In genomic region chr1:106866768-106867167, GRCm38 (mm10) we compare ENCODE assay signal across 30 mouse cellular contexts. TPM values are rescaled to one million over a fixed set of nuclear protein-coding genes. Genes with fewer than 3 reads are reported as not detected.
DNase-seq lines count a peak whose midpoint lies in the region; ATAC-seq and TF ChIP-seq lines count a peak whose summit lies in the region.
"Had no signal": no experiment of that assay in that cellular context is flagged by ENCODE, and none has a peak within 500 bp of the region (broad histone marks: within the 10 kb centered on the region; RNA-seq: fewer than 3 reads in every experiment).

No protein-coding gene starts in this region.

- peak; percentile 37 for DNase-seq in heart, adult 11 months
- DNase-seq in heart, adult 8-10 months (ENCODE audit: low spot score): no peak
- peak; percentile 75 to 78 for DNase-seq in thymus, postnatal 10 days (ENCODE audit: low spot score in 2 of 2)
- DNase-seq in layer of hippocampus, postnatal 10 days (ENCODE audit: low spot score in 2 of 2): no peak
- DNase-seq in midbrain, postnatal 0 days (ENCODE audit: low spot score): no peak
- DNase-seq in cerebellum, postnatal 25 days: no peak
- no peak for DNase-seq in layer of hippocampus, postnatal 36 days
- DNase-seq: adrenal gland, postnatal 14 days; cerebellum, adult 11-12 months; kidney, postnatal 25 days; liver, embryonic 13.5 days; lung, adult 2 months; right cerebral cortex, postnatal 4 days had no signal

- peak; percentile 85 for ATAC-seq in inflammation-experienced regulatory T-cells, adult 6 months
- no peak for ATAC-seq in midbrain, postnatal 0 days (ENCODE audit: low FRiP score)
- ATAC-seq: intestine, postnatal 0 days; midbrain, embryonic 13.5 days had no signal

- H3K27ac ChIP-seq in midbrain, postnatal 0 days (ENCODE audit: low read depth, low read length): no peak overlapping the region
- H3K27ac ChIP-seq: embryonic facial prominence, embryonic 12.5 days; forebrain, embryonic 12.5 days; hindbrain, embryonic 15.5 days; layer of hippocampus, adult 2 months; liver, embryonic 13.5 days; midbrain, embryonic 13.5 days had no signal

- no peaks in the 10 kb centered on the region for H3K4me1 ChIP-seq in midbrain, postnatal 0 days (ENCODE audit: insufficient read depth, low read length)
- H3K4me1 ChIP-seq: embryonic facial prominence, embryonic 12.5 days; forebrain, embryonic 12.5 days; hindbrain, embryonic 15.5 days; liver, embryonic 13.5 days; midbrain, embryonic 13.5 days had no signal

- no peak for TF ChIP-seq CTCF in midbrain, postnatal 0 days (IDR thresholded peaks at IDR 0.05)

- no peaks in the 10 kb centered on the region for H3K9me3 ChIP-seq in midbrain, postnatal 0 days (ENCODE audit: low read length)
- H3K9me3 ChIP-seq: embryonic facial prominence, embryonic 12.5 days; forebrain, embryonic 12.5 days; hindbrain, embryonic 15.5 days; liver, embryonic 13.5 days; megakaryocyte, embryonic 14.5 days; midbrain, embryonic 13.5 days had no signal

- H3K27me3 ChIP-seq in midbrain, postnatal 0 days (ENCODE audit: insufficient read depth, low read length): no peaks in the 10 kb centered on the region
- H3K27me3 ChIP-seq: embryonic facial prominence, embryonic 12.5 days; forebrain, embryonic 12.5 days; hindbrain, embryonic 15.5 days; liver, embryonic 13.5 days; megakaryocyte, embryonic 14.5 days; midbrain, embryonic 13.5 days had no signal

- 71% methylated on average over 6 of the region's 6 CpGs for WGBS in midbrain, postnatal 0 days

- no peaks in the 10 kb centered on the region for H3K36me3 ChIP-seq in midbrain, postnatal 0 days (ENCODE audit: insufficient read depth, low read length)
- H3K36me3 ChIP-seq: embryonic facial prominence, embryonic 12.5 days; forebrain, embryonic 12.5 days; hindbrain, embryonic 15.5 days; liver, embryonic 13.5 days; midbrain, embryonic 13.5 days had no signal

- no peak overlapping the region for H3K4me2 ChIP-seq in midbrain, postnatal 0 days (ENCODE audit: low read depth, low read length, poor library complexity, severe bottlenecking)
- H3K4me2 ChIP-seq: embryonic facial prominence, embryonic 12.5 days; forebrain, embryonic 12.5 days; heart, embryonic 11.5 days; hindbrain, embryonic 15.5 days; liver, embryonic 13.5 days; midbrain, embryonic 13.5 days had no signal

- H3K4me3 ChIP-seq in midbrain, postnatal 0 days (ENCODE audit: low read depth, low read length): no peak overlapping the region
- H3K4me3 ChIP-seq: embryonic facial prominence, embryonic 12.5 days; forebrain, embryonic 12.5 days; hindbrain, embryonic 15.5 days; layer of hippocampus, adult 2 months; left cerebral cortex, adult 2 months; liver, embryonic 13.5 days; megakaryocyte, embryonic 14.5 days; midbrain, embryonic 13.5 days had no signal

- no peak overlapping the region for H3K9ac ChIP-seq in midbrain, postnatal 0 days (replicated peaks; ENCODE audit: low read length, poor library complexity, severe bottlenecking)
- H3K9ac ChIP-seq: embryonic facial prominence, embryonic 12.5 days; forebrain, embryonic 12.5 days; hindbrain, embryonic 15.5 days; liver, embryonic 13.5 days; midbrain, embryonic 13.5 days had no signal

RNA-seq across cellular contexts. Expression of gene Serpinb5, which starts 5.8 kb away (rescaled TPM):
- total RNA-seq in heart, adult 8-10 months (2022): under 1 TPM in 1 of 4 experiments, not detected in 3; 0.28 TPM
- not detected for polyA plus RNA-seq in inflammation-experienced regulatory T-cells, adult 6 months (2017; shearing (Covaris generic))
- total RNA-seq in layer of hippocampus, postnatal 10 days (2021): not detected
- total RNA-seq in midbrain, postnatal 0 days (2014; rRNA removed): 0.71 TPM in 1 of 2 replicates, not detected in the other
- 0.15 TPM in 1 of 2 replicates, not detected in the other for polyA plus RNA-seq in midbrain, postnatal 0 days (2015; fragmentation: Nextera tagmentation; extraction: Ambion mirVana)
- total RNA-seq in layer of hippocampus, postnatal 36 days (2021): not detected
- total RNA-seq: adrenal gland, postnatal 14 days; gastrocnemius, adult 8-10 months; hematopoietic stem cell, adult 5-6 weeks; layer of hippocampus, adult 2 months; left cerebral cortex, adult 2 months; left cerebral cortex, postnatal 36 days; MEL had no signal
- polyA plus RNA-seq: heart, postnatal 0 days; kidney, embryonic 14.5 days; neural tube, embryonic 14.5 days had no signal

Comparison
In these comparisons a context has a peak if more than half of its experiments do, and no peak if none do; other contexts are left out.
1. DNase-seq: peak in heart, adult 11 months (single experiment) and thymus, postnatal 10 days (2 of 2); none in heart, adult 8-10 months (single experiment), layer of hippocampus, postnatal 10 days (0 of 2), midbrain, postnatal 0 days (single experiment), cerebellum, postnatal 25 days (0 of 2) and layer of hippocampus, postnatal 36 days (0 of 2).